Mouse (Mus musculus) frontal cortex, postnatal 36 days (tissue): ENCODE results near the gene Nxnl1.

ENCODE experiments used
- DNase-seq, 2 experiments: peaks; one replicate each; pipeline ENCODE4 v3.0.0; 2022; ENCODE audit warnings: low spot score in 2 of 2

Nxnl1 gene

DNA sequence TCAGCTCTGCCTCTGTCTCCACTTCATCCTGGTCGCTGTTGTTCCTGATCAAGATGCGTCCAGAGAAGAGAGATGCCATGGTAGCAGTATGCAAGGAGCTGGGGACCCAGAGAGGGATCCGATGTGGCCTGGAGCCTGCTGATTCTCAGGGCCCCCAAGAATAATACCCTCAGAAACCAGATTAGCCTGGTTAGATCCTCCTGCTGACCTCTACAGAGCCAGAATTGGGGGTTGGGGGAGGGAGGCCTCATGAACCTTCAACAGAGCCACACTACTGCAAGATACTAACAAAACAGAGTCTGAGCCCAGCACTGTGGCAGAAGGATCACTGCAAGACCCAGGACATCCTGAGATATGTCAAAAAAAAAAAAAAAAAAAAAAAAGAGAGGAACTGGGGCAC lies at the start of gene Nxnl1:
Gene Nxnl1, minus strand, starts transcription at position 101 of the 400 bp plus-strand sequence.
- DNase-seq: no peak

DNA sequence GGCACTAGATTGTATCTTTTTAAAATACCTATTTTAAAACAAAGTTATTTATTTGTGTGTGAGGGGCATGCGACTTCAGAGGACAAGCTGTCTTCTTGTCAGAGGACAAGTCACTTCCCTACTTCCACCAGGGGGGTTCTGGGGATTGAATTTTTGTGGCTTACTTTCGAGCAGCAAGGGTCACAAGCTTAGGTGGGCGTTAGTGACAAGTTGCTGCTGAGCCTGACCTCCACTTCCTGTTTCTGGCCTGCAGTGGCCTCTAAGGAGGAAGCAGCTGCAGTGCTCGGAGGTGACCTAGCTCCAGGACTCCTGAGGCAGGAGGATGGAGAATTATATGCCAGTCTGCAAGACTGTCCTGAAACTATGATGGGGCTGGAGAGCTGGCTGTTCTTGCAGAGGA lies 47.0 kb upstream of the Nxnl1 start:
- no peak for DNase-seq

DNA sequence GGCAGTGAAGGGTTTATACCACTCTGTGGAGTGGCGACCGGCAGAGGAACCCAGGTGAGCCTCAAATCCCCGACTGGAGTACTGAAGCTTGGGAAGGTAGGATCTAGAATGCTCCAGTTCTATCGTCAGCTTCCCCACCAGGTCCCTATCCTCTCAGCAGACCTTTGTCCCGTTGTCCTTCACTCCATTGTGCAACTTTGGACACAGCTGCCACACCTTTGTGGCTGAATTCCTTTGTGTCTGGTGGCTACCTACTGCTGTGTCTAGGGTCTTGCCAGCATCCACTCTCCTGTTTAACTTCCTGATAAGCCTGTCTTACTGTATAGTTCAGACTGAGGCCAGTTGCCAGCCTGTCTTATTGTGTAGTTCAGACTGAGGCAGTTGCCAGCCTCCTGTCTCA lies 45.7 kb upstream of the Nxnl1 start:
- no peak for DNase-seq

- DNase-seq: peak; percentile 97 to 98
Observed at GRCm38 (mm10) chr8:71610822-71611651, 44.6 kb upstream of the Nxnl1 start, which contains the start of gene Colgalt1. Gene Colgalt1, plus strand, starts transcription at chr8:71610998.

GRCm38 (mm10) chr8:71604021-71604420 lies 37.6 kb upstream of the Nxnl1 start:
- no peak for DNase-seq

DNA sequence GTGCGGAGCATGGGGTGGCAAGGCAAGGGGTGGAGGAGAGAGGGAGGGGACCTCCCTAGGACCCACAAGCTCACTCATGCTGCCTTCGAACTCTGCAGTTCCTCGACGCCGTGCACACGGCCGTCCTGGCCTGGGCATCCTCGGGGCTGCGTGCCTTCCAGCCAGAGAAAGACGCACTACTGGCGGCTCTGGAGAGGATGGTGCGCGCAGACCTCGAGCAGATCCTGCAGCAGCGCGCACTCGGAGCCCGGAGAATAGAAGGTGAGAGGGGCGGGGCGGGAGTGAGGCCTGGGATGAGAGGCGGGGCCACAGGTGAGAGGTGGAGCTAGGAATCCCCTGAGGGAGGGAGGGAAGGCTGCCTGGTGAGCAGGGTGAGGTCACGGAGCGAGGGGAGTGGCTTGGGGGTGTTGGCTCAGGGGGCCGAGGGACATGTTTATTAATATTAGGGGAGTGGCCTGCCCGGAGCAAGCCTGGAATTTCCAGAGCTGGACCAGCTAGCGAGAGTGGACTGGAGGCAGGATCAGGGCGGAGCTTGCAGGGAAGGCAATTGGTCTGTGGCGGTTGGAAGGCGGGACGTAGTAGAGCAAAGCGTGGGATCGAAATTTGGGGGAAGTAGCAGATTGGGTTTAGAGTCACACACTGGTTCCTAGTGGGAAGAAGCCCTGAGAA lies 36.4 kb upstream of the Nxnl1 start:
- no peak for DNase-seq

GRCm38 (mm10) chr8:71601939-71602665 lies 35.7 kb upstream of the Nxnl1 start:
- DNase-seq: no peak

GRCm38 (mm10) chr8:71598841-71599240 lies 32.4 kb upstream of the Nxnl1 start:
- no peak for DNase-seq

DNA sequence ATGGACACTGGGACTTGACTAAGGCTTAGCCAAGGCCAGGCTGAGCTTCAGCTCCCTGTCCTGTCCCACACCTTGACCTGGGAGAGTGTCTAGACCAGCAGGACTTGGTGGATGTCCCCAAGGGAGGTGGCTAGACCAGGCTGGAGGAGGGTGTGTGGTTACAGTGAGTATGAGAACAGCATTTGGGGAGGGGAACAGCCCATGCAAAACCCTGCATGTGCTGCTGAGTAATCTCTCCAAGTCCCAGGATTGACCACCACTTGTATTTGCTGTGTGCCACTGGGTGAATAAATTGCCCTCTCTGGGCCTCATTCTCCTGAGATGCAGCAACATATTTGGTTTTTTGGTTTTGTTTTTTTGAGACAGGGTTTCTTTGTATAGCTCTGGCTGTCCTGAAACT lies 32.0 kb upstream of the Nxnl1 start:
- no peak for DNase-seq

DNA sequence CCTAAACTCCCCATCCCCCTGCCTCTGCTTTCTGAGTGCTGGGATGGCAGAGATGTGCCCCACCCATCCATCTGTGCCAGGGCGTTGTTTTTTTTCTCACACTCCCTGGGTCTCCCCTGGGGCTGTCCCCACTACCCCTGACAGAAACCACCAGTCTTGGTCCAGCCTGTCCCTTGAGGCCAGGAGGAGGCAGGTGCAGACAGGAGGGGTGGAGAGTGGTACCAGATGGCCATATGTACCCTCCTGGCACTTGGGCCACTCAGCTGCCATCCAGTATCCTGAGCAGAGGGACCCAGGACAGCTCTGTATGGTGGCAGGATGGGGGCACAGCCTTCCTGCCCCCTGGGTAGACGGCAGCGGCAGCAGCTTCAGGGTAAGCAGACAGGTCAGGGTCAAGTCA lies 31.1 kb upstream of the Nxnl1 start, which contains the start of gene Fam129c:
Gene Fam129c, plus strand, starts transcription at position 198 of the 400 bp plus-strand sequence.
- DNase-seq: no peak

DNA sequence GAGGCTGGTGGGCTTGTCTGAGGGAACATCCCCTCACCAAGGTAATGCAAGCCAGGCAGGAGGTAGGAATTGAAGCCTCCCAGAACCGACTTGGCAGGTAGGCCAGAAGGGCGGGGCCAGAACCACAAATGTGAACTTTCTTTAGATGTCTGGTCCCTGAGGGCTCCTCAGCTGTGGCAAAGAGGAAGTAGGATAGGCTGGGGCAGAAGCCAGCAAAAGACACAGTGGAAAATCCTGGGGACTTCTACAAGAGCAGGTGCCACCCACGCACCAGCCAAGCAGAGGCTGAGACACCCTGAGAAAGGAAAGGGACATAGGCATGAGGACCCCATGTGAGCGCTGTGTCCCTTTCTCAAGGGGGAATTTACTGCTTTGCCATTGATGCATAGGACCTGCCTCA lies 30.4 kb upstream of the Nxnl1 start:
- no peak for DNase-seq

DNA sequence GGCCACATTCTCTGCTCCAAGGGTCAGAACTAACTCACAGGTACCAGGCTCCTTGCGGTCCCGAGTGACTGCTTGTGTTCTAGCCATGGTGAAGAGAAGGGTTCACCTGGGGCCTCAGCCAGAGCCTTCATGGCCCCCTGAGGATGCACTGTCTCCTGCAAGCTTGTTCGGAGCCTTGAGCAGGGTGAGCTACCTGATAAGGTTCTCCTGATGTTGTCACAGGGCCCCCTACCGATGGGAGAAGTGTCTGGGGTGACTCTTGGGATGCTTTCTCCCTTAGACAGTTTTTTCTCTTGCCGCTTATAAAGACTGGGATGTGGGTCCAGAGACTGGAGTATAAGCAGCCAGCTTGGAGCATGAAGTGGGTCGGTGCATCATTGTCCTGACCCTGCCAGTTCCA lies 30.0 kb upstream of the Nxnl1 start:
- no peak for DNase-seq

DNA sequence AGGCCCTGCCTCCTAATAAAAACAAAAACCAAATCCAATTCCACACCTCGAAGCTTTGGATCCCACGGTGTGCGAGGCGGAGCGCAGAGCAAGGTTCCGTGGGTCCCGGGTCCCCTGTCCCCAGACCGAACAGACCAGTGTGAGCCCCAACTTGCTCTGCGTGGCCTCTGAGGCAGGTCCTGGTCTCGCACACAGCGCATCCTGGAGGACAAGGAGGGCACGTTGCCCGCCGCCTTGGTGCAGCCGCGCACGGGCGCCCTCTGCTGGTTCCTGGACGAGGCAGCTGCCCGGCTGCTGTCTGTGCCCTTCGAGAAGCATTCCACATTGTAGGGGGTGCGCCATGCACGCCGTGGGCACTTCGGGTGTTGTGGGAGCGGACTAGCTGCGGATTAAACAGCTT lies 29.5 kb upstream of the Nxnl1 start:
- peak; percentile 89 to 90 for DNase-seq

DNA sequence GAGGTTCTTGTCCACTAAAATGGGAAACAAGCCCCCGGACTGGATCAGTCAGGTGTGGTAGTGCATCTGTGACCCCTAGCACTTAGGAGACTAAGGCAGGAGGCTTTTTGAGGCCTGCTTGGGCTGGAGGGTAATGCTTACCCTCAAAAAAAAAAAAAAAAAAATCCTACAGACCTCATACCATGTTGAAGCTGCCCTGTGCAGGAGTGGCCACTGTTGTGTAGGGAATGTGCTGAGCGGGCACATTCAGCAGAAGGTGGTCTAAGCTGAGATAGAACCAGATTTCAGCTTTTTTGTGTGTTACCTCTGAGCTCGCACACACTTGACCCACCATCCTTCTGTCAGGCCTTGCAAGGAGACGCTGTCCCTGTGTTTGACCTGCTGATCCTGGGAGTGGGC lies 27.9 kb upstream of the Nxnl1 start:
- no peak for DNase-seq

GRCm38 (mm10) chr8:71593556-71594323 lies 27.3 kb upstream of the Nxnl1 start:
- DNase-seq: no peak

GRCm38 (mm10) chr8:71592374-71593170 lies 26.2 kb upstream of the Nxnl1 start:
- DNase-seq: peak; percentile 91 to 93

DNA sequence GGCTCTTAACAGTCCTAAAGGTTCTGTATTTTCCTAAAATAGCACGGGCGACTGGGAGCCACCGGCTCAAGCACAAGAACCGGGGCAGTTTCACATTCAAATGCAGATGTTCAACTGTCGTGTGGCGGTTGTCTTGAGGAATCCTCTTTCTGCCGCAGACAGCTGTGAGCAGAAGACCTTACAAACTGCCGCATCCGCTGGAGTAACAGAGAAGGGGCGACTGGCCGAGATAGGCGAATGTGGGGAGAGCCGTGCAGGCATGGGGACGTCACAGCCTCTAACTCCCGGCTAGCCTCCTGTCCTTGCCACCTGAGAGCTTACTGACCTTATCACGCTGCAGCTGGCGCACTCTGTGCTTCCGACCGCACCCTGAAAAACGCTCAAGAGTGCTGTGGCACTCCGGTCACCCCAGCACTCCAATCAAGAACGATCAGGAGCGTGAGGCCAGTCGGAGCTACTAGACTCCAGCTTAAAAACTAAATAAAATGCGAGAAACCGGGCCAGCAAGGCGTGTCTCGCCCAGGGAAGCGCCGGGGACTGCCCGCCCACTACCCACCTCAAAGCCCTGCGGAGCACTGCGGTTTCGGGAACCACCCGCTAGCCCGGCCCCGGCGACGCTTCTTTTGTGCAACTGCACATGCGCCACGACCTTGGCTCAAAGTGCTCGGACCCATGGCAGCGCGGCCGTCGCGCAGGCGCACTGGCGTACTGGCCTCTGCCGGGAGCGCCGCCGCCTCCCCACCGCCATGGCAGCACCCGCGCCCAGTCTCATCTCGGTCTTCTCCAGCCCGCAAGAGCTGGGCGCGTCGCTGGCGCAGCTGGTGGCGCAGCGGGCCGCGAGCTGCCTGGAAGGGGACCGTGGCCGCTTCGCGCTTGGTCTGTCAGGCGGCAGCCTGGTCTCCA lies 25.3 kb upstream of the Nxnl1 start, which contains the start of gene Pgls:
Gene Pgls, plus strand, starts transcription at position 706 of the 903 bp plus-strand sequence.
- DNase-seq: peak; percentile 98 to 99

- no peak for DNase-seq
Observed at GRCm38 (mm10) chr8:71591017-71591416, 24.6 kb upstream of the Nxnl1 start.

GRCm38 (mm10) chr8:71588762-71589161 lies 22.4 kb upstream of the Nxnl1 start:
- no peak for DNase-seq

GRCm38 (mm10) chr8:71586891-71587290 lies 20.5 kb upstream of the Nxnl1 start:
- no peak for DNase-seq
